Mouse (Mus musculus): ENCODE measurements at regions not wholly inside any gene's neighbourhood (a gene's known extent, or its start where the extent isn't known, plus 50 kb on each side); places are given as distances from the start of the nearest gene placed in this dataset.

DNA sequence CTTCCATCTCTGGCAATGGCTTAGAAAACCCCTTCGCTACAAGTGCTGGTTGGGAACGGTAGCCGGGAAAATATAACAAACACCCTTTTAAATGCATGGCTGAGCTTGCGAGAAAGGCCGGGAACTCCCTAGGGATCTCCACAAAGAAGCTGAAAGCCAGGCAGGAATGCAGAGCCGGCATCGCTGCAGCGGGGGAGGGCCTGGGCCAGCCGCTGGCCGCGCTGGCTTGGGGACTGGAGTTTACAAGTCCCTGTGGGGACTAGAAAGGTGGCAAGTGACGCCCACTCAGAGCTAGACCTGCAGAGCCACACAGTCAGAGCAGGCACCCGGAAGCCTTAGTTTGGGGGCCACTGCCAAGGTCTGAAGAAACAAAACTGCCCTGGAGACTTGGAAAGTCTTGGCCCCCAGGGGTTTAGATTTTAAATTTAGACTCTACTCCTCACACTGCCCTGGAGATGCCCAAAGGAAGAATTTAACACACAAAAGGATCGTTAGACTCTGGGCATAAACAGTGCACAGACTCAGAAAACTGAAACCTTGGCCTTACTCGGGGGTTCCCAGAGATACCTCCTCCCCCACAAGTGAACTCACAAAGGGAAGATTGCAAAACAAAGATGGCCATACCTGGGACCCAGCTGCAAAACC, 59.4 kb downstream of the 1700001O22Rik start:
- peak; percentile 78 for DNase-seq (ENCODE audit: low spot score)

DNA sequence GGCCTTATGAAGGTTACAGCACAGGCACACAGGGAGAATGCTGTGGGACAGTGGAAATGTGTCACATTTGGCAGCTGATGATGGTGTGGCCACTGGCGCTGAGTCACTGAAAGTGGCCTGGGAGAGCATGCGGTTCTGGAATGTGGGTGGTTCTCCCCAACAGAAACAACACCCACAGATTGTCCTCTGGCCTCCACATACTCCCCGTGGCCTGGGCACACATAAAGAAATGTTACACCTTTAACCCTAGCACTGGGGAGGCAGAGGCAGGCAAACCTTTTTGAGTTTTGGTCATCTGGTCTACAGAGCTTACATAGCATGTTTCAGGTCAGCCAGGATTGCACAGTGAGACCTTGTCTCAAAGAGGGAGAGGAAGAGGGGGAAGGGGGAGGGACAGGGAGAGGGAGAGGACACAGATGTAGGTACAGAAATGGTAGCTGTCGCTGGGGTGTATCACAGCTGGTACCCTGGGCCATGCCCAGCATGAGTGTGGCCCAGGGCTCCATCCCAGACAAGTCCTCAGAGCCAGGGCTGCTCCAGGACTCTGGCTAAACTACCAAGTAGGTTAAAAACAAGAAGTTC, 60.1 kb downstream of the 1700001O22Rik start:
- DNase-seq (ENCODE audit: low spot score), result peak; percentile 26

DNA sequence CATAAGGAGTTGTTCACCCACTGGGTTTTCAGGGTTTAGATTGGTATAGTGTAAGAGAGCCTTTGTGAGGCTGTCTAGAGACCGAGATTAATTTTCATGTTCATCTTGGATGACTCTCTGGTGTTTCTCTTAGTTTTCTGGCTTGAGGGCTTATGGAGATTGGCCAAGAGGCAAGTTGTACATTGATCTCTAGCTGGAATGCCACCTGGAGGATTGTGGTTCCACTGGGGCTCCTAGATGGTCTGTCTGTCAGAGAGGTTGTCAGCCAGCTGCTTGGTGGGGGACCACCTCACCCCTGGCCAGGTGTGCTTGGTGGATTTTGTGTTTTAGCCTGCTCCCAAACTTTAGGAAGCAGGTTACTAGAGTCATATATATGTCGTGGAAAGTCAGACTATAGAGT, 62.0 kb downstream of the 1700001O22Rik start:
- DNase-seq (ENCODE audit: low spot score), result no peak

DNA sequence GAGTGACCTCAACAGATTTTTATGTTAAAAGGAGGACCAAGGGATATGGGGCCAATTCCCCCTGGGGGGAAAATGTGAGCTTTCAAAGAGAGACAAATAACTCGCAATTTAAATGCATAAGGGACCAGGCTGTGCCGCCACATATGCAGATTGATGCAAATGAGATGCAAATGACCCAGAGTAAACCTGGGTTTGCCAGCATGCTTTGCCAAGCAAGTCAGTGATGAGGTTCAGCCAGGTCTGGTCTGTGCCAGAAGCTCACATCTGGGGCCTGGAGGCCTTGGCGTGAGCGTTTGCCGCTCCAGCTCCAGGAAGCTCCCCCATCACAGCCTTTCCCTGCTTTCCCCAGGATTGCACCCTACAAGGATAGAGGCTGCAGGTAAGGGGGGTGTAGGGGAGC, 65.7 kb downstream of the 1700001O22Rik start:
- DNase-seq (ENCODE audit: low spot score), result no peak

DNA sequence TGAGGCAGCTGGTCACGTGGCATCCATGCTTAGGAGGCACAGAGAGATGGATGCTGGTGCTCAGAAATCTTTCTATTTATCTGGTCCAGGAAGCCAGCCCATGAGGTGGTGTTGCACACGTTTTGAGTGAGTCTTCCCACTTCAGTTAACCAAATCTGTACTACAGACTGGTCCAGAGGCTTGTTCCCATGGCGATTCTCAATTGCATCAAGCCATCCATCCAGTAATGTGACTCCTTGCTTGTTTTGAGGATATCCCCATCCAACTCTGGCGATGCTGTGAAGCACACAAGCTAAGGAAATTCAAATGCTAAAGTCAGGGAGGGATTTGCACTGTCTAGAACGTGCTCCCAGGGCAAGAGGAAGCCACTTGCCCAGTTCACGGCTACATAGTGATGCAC, 66.8 kb downstream of the 1700001O22Rik start:
- no peak for DNase-seq (ENCODE audit: low spot score)

DNA sequence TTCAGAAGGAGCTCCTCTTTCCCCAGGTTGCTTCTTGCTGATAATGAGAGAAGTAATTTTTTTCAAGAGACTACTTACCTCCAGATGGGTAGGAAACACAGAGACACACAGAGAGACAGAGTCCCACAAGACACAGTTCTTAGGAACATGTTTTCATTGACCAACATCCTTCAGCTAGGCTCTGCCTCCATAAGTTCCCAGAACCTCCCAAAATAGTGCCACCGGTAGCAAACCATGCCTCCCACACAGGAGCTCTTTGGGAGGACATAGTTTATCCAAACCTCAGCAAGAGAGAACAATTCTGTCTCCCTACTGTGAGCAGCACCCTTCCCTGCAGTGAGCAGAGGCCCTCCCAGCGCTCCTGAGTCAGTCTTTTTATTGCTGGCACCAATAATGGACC, 67.2 kb downstream of the 1700001O22Rik start:
- no peak for DNase-seq (ENCODE audit: low spot score)

DNA sequence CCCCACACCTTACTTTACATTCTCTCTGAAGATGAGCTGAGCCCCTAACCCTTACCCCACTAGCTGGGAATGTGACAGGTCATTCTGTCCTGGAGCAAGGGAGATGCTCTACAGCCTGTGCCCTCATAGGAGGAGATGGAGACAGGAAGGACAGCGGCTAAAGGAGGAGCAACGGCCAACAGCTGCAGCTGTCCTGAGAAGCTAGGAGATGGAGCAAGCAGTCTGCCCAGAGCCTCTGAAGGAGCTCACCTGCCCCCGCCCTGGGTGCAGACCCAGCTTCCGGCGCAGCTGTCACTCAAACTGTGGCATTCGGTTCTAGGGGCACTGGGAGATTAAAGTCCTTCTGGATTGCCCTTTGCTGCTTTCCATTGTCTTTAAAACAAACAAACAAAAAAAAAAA, 69.6 kb downstream of the 1700001O22Rik start:
- DNase-seq (ENCODE audit: low spot score), result no peak

DNA sequence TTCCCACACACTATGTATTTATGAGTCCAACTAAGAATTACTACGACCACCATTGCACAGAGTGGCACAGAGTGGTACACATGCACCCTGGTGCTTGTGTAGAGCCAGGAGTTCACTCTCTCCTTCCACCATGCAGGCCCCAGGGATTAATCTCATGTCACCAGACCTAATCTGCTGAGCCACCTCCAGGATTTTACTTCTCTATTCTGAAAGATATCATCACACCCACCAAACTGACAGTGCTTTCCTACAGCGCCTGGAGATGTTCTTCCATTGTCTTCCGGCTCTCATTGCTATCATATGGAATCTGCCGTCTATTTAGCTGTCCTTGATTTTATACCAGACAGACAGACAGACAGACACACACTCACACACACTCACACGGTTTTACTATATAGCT, 71.6 kb downstream of the 1700001O22Rik start:
- DNase-seq (ENCODE audit: low spot score), result no peak

DNA sequence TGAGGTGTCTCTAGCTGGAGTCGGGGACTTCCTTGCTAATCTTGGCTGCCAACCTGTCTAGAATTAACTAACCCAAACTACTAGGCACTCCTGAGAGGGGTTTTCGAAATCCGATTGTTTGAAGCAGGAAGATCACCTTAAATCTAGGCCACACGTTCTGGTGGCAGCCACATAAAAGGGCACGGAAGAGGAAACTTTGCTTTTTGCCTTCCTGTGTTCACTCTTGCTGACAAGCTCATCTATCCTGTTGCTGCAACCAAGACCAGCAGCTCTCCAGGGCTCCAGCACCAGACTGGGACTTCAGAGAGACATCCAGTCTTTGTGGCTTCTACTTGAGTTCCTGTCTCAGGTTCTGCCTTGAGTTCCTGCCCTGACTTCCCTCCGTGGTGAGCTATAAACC, 75.5 kb downstream of the 1700001O22Rik start:
- no peak for DNase-seq (ENCODE audit: low spot score)

DNA sequence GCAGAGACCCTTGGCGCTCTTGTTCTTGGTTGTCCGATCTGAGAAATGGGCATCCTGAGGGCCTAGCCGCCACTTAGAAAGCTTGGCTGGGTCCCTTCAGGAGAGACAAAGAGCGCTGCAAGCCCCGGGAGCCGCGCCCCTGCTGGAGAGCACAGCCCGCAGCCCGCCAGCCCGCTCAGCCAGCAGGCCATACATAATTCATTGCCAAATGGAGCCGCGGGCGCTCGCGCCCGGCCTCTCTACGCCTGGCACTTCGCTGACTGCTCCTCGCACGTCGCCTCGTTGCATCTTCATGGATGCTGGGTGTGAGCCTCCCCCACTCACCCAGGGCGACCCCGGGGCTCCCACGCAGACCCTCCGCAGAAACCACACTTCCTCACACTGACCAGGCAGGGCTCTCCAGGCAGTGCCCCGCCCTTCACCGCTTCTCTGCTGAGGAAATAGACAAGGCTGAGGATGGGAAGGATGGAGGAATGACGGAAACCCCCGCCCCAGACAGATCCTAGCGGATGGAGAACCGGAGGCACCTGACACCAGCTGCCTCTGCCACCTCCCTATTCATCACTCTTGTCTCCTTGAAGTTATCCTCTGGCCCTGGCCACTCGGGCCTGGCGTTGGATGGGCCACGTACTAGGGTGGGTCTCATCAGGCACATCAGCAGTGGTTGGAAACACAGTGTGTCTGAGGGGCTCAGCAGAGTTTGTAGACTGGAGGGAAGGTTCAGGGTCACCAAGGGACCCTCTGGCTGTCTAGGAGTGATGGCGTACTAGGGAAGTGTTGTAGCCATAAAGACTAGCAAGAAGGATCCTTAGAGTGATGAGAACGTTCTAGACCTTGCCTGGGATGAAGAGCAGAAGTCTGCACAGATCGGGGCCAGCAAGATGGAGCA, 77.6 kb downstream of the 1700001O22Rik start:
- DNase-seq (ENCODE audit: low spot score), result no peak

DNA sequence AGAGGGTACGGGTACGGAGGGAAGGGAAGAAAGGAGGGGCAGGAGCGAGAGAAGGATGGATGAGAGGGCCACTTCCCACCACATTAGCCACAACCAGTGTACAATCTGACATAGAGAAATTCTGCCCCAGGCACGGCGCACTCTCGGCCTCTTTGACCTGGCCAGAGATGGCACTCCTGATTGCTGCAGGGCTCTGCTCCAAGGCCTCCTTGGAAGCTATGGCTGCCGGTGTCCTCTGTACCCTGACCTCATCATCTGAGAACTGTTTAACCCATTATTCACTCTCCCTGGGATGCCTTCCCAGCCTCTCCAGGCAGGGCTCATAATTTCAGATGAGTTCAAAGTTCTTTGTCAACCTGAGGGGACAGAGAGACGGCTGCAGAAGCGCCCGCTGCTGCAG, 78.3 kb downstream of the 1700001O22Rik start:
- no peak for DNase-seq (ENCODE audit: low spot score)

DNA sequence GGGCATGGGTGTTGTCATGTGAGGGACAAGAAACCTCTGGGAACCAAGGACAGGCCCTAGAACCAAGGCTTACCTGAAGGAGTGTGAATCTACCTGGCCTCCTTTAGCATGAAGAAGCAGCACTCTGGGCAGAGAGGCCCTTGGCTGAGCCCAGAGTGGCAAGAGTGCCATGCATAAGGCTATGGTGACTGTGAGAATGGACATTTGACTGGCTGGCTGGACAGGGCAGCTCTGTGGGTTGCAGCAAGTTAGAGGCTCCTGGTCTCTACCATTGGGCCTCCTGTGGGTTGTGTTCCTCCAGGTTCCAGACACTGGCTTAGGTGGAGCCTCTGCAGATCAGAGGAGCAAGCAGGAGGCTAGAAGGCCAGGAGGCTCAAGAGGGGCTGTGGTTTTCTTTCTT, 78.9 kb downstream of the 1700001O22Rik start:
- no peak for DNase-seq (ENCODE audit: low spot score)

DNA sequence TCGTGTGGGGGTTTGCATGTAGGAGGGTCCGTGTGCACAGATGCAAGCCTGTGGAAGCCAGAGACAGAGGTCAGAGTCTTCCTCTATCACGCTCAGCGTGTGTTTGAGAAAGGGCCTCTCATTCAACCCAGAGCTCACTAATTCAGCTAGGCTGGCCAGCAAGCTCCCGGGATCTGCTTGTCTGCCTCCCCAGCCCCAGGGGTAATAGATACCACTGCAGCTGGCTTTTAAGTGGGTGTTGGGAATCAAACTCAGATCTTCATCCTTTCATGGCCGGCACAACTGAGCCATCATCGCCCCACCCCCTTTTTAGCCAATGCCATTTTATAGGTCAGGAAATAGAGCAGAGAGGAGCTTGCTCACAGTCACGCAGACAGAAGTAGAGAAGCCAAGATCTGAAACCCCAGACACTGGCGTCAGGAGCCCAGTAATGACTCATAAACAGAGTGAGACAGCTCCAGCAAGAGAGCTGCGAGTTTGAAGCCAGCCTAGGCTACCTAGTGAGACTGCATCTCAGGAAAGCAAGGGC, 80.3 kb downstream of the 1700001O22Rik start:
- DNase-seq (ENCODE audit: low spot score), result peak; percentile 56

DNA sequence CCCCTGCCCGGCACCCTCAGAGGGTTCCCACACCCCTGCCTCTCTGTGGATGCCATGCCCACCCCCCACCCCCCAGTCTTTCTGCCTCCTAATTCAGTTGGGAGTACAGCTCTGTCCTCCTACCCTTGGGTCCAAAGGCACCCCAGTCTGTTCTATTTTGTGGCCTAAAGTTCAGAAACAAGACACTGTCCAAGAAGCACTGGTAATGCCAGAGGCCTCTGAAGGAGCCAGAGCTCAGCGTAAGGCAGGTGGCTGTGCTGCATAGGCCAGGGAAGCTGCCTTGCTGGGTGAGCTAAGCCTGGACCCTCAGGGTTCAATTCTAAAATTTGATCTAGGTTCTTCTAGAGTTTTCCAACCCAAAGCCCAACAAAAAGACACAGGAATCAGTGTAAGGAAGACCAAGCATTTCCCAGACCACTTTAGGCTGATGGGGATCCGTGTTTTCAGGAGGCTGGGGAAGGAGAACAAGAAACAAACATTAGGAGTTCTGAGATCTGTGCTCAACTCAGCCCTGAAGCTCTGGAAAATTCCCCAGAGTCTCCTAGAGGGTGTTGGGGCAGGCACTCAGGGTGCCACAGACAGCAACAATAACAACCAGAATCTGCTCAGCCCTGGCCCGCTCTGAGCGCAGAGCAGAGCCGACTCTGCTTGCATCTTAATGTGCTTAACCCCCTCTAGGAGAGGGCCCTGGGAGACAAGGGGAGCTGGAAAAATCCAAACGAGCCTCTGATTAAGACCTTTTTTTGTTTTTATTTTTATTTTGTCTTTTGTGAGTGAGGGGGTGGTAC, 81.0 kb downstream of the 1700001O22Rik start:
- no peak for DNase-seq (ENCODE audit: low spot score)

DNA sequence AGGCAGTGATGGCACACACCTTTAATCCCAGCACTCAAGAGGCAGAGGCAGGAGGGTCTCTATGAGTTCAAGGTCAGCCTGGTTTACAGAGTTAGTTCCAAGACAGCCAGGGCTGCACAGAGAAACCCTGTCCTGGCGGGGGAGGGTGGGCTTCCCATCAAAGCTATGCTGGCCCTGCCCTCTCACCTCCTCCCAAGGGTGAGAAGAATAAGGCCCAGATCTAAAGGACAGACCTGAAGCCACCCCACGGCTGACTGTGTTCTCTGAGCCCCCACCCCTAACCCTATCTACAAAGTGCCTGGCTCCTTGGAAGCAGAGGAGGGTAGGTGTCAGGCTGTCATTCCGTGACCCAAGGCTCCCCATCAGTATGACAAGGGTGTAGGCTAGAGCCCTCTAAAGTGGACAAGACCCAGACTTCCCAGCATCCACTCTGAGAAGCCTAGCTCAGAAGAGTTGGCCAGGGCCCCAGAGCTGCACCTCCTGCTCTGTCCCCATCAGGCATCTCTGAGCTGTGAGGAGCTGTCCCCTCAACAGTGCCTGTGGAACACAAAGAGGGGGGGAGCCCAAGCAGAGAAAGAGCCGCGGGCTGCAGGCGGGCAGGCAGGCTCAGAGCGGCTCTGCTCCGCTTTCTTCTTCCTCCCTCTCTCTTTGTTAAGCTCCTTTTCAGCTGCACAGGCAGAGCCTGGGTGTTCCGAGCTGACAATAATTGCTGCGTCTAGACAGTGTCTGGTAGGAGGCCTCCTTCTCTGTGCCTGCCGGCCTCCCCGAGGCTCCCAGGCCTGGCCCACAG, 81.8 kb downstream of the 1700001O22Rik start:
- no peak for DNase-seq (ENCODE audit: low spot score)

DNA sequence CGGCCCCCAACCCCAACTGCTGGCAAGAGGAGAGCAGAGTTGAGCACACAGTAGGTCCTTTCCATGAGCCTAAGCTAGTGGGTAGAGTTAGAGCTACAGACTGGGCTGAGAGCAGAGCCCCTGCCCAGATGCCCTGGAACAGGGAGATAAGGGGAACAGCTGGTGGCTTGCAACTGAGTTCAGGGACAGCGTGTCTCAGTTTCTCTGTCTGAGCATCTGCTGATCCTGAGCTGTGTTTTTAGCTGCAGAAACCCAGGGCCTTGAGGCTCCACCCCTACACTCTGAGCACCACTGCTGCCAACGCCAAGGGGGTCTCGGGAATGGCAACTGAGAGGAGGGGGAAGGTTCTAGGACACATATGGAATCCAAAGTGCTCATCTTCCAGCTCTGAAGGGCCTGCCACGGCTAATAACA, 82.4 kb downstream of the 1700001O22Rik start:
- no peak for DNase-seq (ENCODE audit: low spot score)

DNA sequence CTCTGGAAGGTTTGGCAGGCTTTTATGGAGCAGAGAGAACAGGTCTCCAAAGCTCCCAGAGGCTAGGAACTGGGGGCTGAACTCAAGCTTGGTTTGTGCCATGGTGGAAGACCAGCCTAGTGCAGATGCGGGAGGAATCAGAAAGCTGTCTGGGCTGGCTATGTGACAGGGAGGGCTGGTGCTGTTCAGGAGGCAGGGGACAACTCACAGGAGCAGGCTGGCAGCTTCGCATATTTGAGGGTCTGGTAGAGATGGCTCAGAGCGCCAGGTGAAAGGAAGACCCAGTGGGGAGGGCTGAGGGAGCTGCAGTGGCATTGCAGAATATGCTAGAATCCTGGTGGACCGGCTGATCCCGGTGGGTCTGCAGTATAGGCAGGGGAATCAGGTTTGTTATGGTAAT, 83.2 kb downstream of the 1700001O22Rik start:
- no peak for DNase-seq (ENCODE audit: low spot score)

DNA sequence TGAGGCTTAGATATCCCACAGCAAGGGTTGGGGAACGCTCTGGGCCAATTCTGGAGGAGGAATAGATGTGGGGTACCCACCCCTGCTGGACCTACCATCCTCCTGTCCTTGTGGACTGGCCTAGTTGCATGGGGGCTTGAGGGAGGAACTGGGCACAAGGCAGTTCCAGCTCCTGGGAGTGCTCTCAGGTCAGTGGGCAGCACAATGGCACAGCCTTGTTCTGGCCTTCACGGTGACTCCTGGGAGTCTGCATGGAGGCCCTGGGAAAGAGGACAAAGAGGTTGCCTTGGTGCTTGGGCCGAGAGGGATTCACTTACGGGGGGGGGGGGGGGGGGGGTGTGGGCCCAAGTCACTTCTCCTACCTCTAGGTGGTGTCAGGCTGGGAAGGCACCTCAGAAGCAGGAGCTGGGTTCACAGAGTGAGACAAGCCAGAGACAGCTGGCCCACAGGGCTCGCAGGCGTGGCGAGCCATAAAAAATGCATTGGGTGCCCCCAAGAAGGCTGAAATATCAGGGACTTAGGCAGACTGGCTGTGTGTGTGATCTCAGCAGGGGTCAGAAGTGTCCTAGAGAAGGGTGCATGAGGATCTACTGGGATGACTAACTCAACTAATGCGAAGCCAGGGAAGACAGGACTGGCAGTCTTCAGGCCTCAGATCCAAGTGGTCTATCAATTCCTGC, 83.7 kb downstream of the 1700001O22Rik start:
- DNase-seq (ENCODE audit: low spot score), result peak; percentile 72

DNA sequence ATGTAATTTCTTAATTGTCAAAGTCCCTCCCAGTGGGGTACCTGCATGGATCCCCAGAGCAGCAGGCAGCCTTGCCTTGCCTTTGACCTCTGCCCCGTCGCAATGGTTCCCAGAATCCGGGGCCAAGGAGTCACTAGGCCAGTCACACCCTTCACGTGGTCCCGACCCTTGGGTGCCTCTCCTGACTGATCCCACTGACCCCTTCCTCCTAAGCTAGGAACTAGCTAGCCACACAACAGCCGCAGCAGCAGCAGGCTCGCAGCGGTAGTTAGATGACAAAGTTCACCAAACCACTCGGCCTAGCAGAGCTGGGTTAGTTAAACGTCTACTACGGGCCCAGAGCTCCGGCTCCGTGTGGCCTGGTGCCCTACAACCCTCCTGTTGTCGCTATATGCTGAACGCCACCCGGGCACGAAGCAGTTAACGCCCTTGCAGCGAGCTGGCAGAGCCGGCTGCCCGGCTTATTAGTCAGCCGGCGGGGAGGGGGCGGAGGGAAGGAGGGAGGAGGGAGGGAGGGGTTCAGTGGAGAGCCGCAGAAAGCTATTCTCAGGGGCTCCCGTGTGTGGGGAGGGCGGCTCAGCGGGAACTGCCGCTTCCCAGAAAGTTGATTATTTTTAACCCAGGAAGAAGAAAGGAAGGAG, 84.6 kb downstream of the 1700001O22Rik start:
- DNase-seq (ENCODE audit: low spot score), result peak; percentile 90

DNA sequence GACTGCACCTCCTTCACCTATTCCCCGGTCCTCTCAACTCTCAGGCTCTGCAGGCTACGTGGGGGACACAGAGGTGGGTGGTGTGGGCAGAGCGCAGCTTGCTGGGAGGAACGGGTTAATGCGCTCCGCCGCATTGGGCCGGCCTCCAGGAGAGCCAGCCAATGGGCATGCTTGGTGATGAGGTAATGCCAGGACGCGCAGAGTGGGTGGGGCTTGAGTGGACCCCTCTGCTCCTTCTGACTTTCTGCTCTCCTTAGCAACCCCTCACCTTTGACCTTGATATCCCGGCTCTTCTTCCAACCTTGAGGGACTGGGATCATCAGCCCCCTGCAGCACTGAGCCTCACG, 85.2 kb downstream of the 1700001O22Rik start:
- peak; percentile 89 for DNase-seq (ENCODE audit: low spot score)

All from MN1 (cell line).